Mouse (Mus musculus) ES-E14 (cell line): ENCODE results near the gene Ppara. TPM values are rescaled to one million over a fixed set of nuclear protein-coding genes. Genes with fewer than 3 reads are reported as not detected.

Experiments used
- DNase-seq: peaks from one replicate; pipeline ENCODE4 v3.0.0-alpha.2; 2013; ENCODE audit warnings: low read depth, low spot score
- H3K27ac ChIP-seq: 2 replicates; pipeline ENCODE4 v1.5.1; 2012; ENCODE audit warnings: low read depth, mild to moderate bottlenecking, low read length, moderate library complexity, mixed read lengths; ENCODE audit not compliant: poor library complexity, insufficient read depth, severe bottlenecking
- H3K36me3 ChIP-seq: 2 replicates; pipeline ENCODE4 v1.6.1; 2012; ENCODE audit warnings: mild to moderate bottlenecking, low read length, moderate library complexity, mixed read lengths; ENCODE audit not compliant: control insufficient read depth, poor library complexity, insufficient read depth, severe bottlenecking
- H3K4me1 ChIP-seq, 2 experiments: fragments of 150-350 bp in 1 of 2; sonication (generic) in 1 of 2; 2 replicates each; pipeline ENCODE4 v1.6.1; 2012; ENCODE audit warnings: low read length in 2 of 2, mild to moderate bottlenecking in 1 of 2, mixed read lengths in 1 of 2; ENCODE audit not compliant: control insufficient read depth in 2 of 2, insufficient read depth in 2 of 2, poor library complexity in 1 of 2
- H3K4me3 ChIP-seq, 2 experiments: fragments of 150-350 bp in 1 of 2; sonication (generic) in 1 of 2; 2 replicates each; pipeline ENCODE4 v1.5.1; 2012; ENCODE audit warnings: low read length in 2 of 2, low read depth in 1 of 2, mild to moderate bottlenecking in 1 of 2, mixed read lengths in 1 of 2; ENCODE audit not compliant: insufficient read depth in 1 of 2, poor library complexity in 1 of 2, severe bottlenecking in 1 of 2
- H3K9ac ChIP-seq: 2 replicates; pipeline ENCODE4 v1.6.1; 2012; ENCODE audit warnings: low read depth, mild to moderate bottlenecking, low read length, mixed read lengths; ENCODE audit not compliant: poor library complexity, insufficient read depth, severe bottlenecking
- H3K9me3 ChIP-seq: fragments of 150-350 bp; sonication (generic); 2 replicates; pipeline ENCODE4 v1.6.1; 2012; ENCODE audit warnings: low read depth, mild to moderate bottlenecking, low read length; ENCODE audit not compliant: control insufficient read depth, insufficient read depth
- CHD2 ChIP-seq: IDR thresholded peaks from 2 replicates; pipeline ENCODE4 v1.6.1; 2014; ENCODE audit warnings: mild to moderate bottlenecking, low read depth, low read length, inconsistent platforms
- HCFC1 ChIP-seq: IDR thresholded peaks from 2 replicates; pipeline ENCODE4 v1.6.1; 2012; ENCODE audit warnings: low read length, inconsistent platforms, borderline replicate concordance; ENCODE audit not compliant: insufficient read depth
- MAFK ChIP-seq: IDR thresholded peaks from 2 replicates; pipeline ENCODE4 v1.6.1; 2014; ENCODE audit warnings: mild to moderate bottlenecking, low read depth, low read length, inconsistent platforms; ENCODE audit not compliant: insufficient read depth
- ZC3H11A ChIP-seq: IDR thresholded peaks from 2 replicates; pipeline ENCODE4 v1.6.1; 2012; ENCODE audit warnings: low read depth, mild to moderate bottlenecking, inconsistent platforms, low read length, borderline replicate concordance
- ZNF384 ChIP-seq: IDR thresholded peaks from 2 replicates; pipeline ENCODE4 v1.6.1; 2012; ENCODE audit warnings: low read depth, low read length, inconsistent platforms
- in situ Hi-C, 2 experiments: fragments of 600-800 bp; cut with MboI; formaldehyde crosslinking; loops; one replicate each; pipeline ENCODE4 v1.15.1; 2025; ENCODE audit warnings: low sequenced_read_pairs in 2 of 2, inconsistent platforms in 1 of 2; ENCODE audit not compliant: unreplicated experiment in 2 of 2
- total RNA-seq: library from RNA; depleted of rRNA; stranded (reverse); fragments of 300-350 nt; gene quantifications from 2 replicates; pipeline ENCODE4 v1.2.3, GENCODE M21; 2012

Gene Ppara
- total RNA-seq, 1 experiment, result 0.09 TPM

DNA sequence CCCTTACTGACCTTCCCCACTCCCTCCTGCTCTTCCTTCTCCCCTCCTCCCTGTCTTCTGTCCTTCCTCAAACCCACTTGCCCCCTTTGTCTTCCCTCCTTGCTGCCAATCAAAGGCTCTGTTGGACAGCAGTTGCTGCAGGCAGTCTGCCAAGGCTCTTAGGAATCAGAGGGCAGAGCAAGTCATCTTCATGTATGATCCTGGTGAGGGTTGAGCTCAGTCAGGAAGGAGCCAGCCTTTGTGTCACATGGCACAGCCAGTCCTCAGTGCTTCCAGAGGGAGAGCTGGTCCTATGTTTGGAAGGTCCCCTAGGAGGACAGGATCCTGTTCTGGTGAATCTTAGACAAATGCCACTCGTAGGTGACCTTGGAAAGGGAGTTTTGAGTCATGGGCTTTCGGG, 68.1 kb downstream of the Ppara start:
- Histone ChIP-seq H3K4me3 (no peak overlapping the region), H3K36me3 (no peaks in the 10 kb centered on the region; the same call in 1 of the 2 replicates), H3K27ac (no peak overlapping the region), H3K9me3 (no peaks in the 10 kb centered on the region), H3K4me1 (no peaks in the 10 kb centered on the region), H3K9ac (no peak overlapping the region)
- no peak for TF ChIP-seq ZNF384
- DNase-seq, result no peak
- in situ Hi-C loops, result no loop called here

DNA sequence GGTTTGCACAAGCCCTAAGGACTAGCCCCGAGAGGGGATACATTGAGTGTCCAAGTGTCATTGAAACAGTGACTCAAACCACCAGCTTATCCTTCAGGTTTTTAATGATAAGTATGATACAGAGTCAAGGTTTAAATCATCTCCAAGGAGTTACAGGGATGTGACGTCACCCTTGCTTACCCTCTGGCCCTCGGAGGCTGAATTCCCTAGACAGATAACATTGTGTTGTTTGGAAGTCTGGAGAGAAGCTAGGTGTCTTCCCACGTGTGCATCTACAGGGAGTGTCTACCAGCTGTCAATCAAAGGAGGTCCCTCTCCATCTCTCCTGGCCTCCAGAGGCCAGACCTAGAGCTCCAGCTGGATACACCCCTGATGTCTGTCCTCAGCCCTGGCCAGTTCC, 72.1 kb downstream of the Ppara start:
- TF ChIP-seq ZNF384 (no peak), HCFC1 (no peak)
- no peak overlapping the region for H3K4me3 ChIP-seq
- H3K36me3 ChIP-seq, result no peaks in the 10 kb centered on the region; the same call in 1 of the 2 replicates
- H3K9ac ChIP-seq, result no peak overlapping the region
- in situ Hi-C loops, result no loop called here
- DNase-seq, result no peak
- no peaks in the 10 kb centered on the region for H3K9me3 ChIP-seq
- no peak overlapping the region for H3K27ac ChIP-seq
- peaks cover 0 to 3% of the 10 kb centered on the region in 2 experiments; a peak in 1 of 4 replicates for H3K4me1 ChIP-seq

GRCm38 (mm10) chr15:85807404-85807803, 72.6 kb downstream of the Ppara start:
- in situ Hi-C loops, result no loop called here
- no peak overlapping the region for H3K9ac ChIP-seq
- DNase-seq, result no peak
- H3K4me1 ChIP-seq, result peaks cover 0 to 3% of the 10 kb centered on the region in 2 experiments; a peak in 1 of 4 replicates
- H3K4me3 ChIP-seq, result no peak overlapping the region
- no peaks in the 10 kb centered on the region; the same call in 1 of the 2 replicates for H3K36me3 ChIP-seq
- TF ChIP-seq ZNF384 (no peak), ZC3H11A (no peak), CHD2 (no peak), MAFK (no peak), HCFC1 (no peak)
- H3K9me3 ChIP-seq, result no peaks in the 10 kb centered on the region
- H3K27ac ChIP-seq, result no peak overlapping the region

DNA sequence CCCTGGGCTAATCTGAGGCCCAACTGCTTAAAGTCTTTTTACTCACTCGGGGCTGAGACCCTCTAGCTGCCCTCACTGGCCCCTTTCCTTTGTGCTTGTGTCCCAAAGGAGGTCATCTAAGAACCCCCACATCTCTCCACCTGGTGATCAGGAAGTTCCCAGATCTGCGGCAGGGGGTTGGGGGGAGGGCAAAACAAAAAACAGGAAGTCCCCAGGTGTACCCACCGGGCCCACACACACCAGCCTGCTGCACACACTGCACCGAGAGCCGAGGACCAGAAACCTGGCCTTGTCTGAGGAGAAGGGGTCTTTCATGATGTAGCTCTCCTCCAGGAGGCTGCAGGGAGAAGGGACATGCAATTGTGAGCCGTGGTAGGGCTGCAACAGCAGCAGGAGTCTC, 73.2 kb downstream of the Ppara start:
- TF ChIP-seq ZC3H11A (no peak), CHD2 (no peak), HCFC1 (no peak)
- Histone ChIP-seq H3K4me3 (no peak overlapping the region), H3K27ac (no peak overlapping the region), H3K9ac (no peak overlapping the region), H3K36me3 (no peaks in the 10 kb centered on the region; the same call in 1 of the 2 replicates), H3K4me1 (peaks cover 0 to 3% of the 10 kb centered on the region in 2 experiments; a peak in 1 of 4 replicates), H3K9me3 (no peaks in the 10 kb centered on the region)
- in situ Hi-C loops, result no loop called here
- no peak for DNase-seq

- H3K4me3 ChIP-seq, result no peak overlapping the region
- in situ Hi-C loops, result no loop called here
- no peaks in the 10 kb centered on the region for H3K9me3 ChIP-seq
- no peak for TF ChIP-seq CHD2
- TF ChIP-seq ZNF384, result no peak
- no peak for TF ChIP-seq HCFC1
- no peak overlapping the region for H3K9ac ChIP-seq
- no peak for DNase-seq
- H3K27ac ChIP-seq, result no peak overlapping the region
- H3K36me3 ChIP-seq, result no peaks in the 10 kb centered on the region; the same call in 1 of the 2 replicates
- peaks cover under 1 to 4% of the 10 kb centered on the region in 2 experiments; a peak in 1 of 4 replicates for H3K4me1 ChIP-seq
These were observed 73.7 kb downstream of the Ppara start for GRCm38 (mm10) chr15:85808434-85808833.
